Mouse (Mus musculus): Measurements from ENCODE around the gene Klk1b27. TPM values are rescaled to one million over a fixed set of nuclear protein-coding genes. Genes with fewer than 3 reads are reported as not detected.
"Not testable (repeated sequence)": the region's sequence is repeated elsewhere in the genome, so short reads cannot be mapped to it uniquely, and the experiment has no call there.

The Klk1b27 gene
- not detected in 2 replicates for polyA plus RNA-seq (2015; fragmentation: Nextera tagmentation; extraction: Ambion mirVana)

DNA sequence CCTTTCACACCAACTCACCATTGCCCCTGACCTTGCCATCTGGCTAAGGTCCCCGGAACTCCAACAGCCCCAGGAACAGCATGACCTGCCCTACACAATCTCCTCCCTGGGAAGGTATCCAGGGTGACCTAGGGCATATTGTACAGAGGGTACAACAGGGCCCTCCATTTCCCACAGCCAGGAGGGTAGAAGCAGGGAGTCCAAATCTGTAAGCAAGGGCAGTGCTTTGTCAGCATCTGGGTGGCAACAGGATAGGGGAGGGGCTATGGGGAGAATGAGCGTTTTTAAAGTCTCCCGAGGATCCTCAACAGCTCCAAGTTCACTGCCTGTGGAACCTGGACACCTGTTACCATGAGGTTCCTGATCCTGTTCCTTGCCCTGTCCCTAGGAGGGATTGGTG, at the start of gene Klk1b27:
Gene Klk1b27, plus strand, starts transcription at position 301 of the 400 bp plus-strand sequence.
- not testable (repeated sequence) for H3K4me3 ChIP-seq (ENCODE audit: low read depth, low read length); H3K4me2 ChIP-seq (ENCODE audit: low read length); H3K27me3 ChIP-seq (ENCODE audit: control insufficient read depth, insufficient read depth, low read depth, low read length); H3K4me1 ChIP-seq (ENCODE audit: control insufficient read depth, insufficient read depth, low read length); H3K9ac ChIP-seq (ENCODE audit: low read depth, low read length); H3K27ac ChIP-seq (ENCODE audit: low read length); H3K36me3 ChIP-seq (ENCODE audit: control insufficient read depth, insufficient read depth, low read length); ATAC-seq; H3K9me3 ChIP-seq (replicated peaks; ENCODE audit: control insufficient read depth, low read length, poor library complexity, severe bottlenecking)
- WGBS, result 70% methylated on average over 3 of the region's 3 CpGs

DNA sequence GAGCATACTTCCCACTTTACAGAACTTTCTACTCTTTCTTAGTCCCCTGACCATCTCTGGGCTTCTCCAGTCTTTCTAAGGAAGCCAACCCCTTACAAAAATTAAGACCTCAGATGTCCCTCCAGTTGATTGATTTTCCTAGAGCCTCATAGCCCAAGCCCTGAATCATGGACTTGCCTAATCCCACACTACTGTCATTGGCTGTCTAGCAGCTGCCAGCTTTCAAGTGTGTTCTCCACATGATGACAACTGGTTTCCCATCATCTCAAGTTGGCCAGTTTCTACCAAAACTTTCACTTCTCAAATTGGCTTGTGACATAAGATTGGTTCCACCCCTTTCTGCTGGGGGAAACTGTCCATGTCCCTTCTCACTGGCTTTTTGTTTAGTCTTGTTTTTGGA, 47.2 kb upstream of the Klk1b27 start:
- no peak for ATAC-seq
- Histone ChIP-seq H3K36me3 (ENCODE audit: control insufficient read depth, insufficient read depth, low read length) (no peaks in the 10 kb centered on the region), H3K4me3 (ENCODE audit: low read depth, low read length) (no peak overlapping the region), H3K9ac (ENCODE audit: low read depth, low read length) (no peak overlapping the region), H3K27ac (ENCODE audit: low read length) (no peak overlapping the region), H3K9me3 (replicated peaks; ENCODE audit: control insufficient read depth, low read length, poor library complexity, severe bottlenecking) (no peaks in the 10 kb centered on the region), H3K4me2 (ENCODE audit: low read length) (no peak overlapping the region), H3K27me3 (ENCODE audit: control insufficient read depth, insufficient read depth, low read depth, low read length) (no peaks in the 10 kb centered on the region), H3K4me1 (ENCODE audit: control insufficient read depth, insufficient read depth, low read length) (no peaks in the 10 kb centered on the region)

DNA sequence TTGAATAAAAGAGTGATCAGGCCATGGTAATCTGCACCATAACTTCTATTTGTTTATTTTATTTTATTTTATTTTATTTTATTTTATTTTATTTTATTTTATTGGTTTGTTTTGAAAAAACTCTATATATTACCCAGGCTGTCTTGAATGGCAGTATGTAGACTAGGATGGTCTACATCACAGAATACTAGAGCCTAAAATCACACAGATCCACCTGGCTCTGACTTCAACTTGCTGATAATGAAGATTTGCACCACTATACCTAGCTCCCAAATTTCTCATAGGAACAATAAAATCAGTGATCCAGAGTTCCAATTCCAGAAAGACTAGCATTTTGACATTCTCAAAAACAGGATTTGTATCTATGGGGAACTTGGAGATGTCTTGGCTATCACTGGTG, 40.2 kb upstream of the Klk1b27 start, which contains the start of gene Klk1b26:
Gene Klk1b26, plus strand, starts transcription at position 301 of the 400 bp plus-strand sequence.
- not testable (repeated sequence) for H3K4me2 ChIP-seq (ENCODE audit: low read length); H3K36me3 ChIP-seq (ENCODE audit: control insufficient read depth, insufficient read depth, low read length); H3K9me3 ChIP-seq (replicated peaks; ENCODE audit: control insufficient read depth, low read length, poor library complexity, severe bottlenecking); H3K4me1 ChIP-seq (ENCODE audit: control insufficient read depth, insufficient read depth, low read length); ATAC-seq; H3K27me3 ChIP-seq (ENCODE audit: control insufficient read depth, insufficient read depth, low read depth, low read length); H3K27ac ChIP-seq (ENCODE audit: low read length); H3K4me3 ChIP-seq (ENCODE audit: low read depth, low read length); H3K9ac ChIP-seq (ENCODE audit: low read depth, low read length)

DNA sequence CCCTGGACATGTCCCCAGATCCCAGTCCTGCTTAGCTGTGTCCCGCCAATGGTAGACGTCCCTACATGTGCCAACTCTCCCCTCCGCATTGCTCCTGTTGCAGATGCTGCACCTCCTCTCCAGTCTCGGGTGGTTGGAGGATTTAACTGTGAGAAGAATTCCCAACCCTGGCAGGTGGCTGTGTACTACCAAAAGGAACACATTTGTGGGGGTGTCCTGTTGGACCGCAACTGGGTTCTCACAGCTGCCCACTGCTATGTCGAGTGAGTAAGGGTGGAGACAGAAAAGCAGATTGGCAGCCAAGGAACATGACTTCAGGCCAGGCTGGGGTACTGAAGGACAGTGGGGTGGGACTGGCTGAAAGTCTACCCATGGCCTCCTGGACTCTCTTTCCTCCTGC, 37.4 kb upstream of the Klk1b27 start:
- H3K9me3 ChIP-seq (replicated peaks; ENCODE audit: control insufficient read depth, low read length, poor library complexity, severe bottlenecking); H3K4me3 ChIP-seq (ENCODE audit: low read depth, low read length); H3K4me2 ChIP-seq (ENCODE audit: low read length); H3K27ac ChIP-seq (ENCODE audit: low read length); H3K4me1 ChIP-seq (ENCODE audit: control insufficient read depth, insufficient read depth, low read length); H3K36me3 ChIP-seq (ENCODE audit: control insufficient read depth, insufficient read depth, low read length); H3K27me3 ChIP-seq (ENCODE audit: control insufficient read depth, insufficient read depth, low read depth, low read length); H3K9ac ChIP-seq (ENCODE audit: low read depth, low read length); ATAC-seq: not testable (repeated sequence)
- 83% methylated on average over 6 of the region's 6 CpGs for WGBS

DNA sequence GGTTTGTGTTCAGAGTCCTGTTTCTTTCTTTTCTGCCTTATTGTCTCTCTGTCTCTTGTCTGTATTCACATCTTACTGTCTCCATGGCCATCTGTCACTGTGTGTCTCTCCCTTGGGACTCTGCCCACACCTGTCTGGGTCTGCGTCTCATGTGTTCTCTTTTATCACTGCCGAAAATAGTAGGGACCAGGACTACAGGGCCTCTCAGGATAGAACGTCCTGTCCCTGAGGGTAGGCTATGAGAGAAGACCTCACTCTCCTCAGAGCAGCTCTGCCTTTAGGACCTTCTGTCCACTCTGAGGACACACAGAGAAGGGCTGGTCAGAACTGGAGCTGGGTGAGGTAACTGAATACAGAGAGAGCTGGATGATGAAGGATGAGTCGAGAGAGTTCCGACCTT, 37.0 kb upstream of the Klk1b27 start:
- no peak for ATAC-seq
- WGBS, result 91% methylated on average over 5 of the region's 5 CpGs

DNA sequence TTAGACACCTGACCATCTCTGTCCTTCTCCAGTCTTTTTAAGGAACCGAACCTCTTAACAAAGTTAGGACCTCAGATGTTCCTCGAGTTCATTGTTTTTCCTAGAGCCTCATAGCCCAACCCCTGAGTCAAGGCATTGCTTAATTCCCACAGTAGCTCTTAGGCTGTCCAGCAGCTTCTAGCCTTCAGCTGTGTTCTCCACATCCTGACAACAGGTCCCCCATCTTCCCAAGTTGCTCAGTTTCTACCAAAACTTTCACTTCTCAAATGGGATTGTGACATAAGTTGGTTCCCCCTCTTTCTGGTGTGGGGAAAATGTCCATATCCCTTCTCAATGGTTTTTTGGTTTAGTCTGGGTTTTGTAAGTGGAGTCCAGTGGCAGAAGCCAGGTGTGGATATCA, 20.0 kb downstream of the Klk1b27 start:
- WGBS, result 73% methylated on average over 2 of the region's 2 CpGs

More for the DNA sequence above, 37.0 kb upstream of the Klk1b27 start:
- no peaks in the 10 kb centered on the region for H3K27me3 ChIP-seq (ENCODE audit: control insufficient read depth, insufficient read depth, low read depth, low read length)
- H3K27ac ChIP-seq (ENCODE audit: low read length), result no peak overlapping the region
- H3K36me3 ChIP-seq (ENCODE audit: control insufficient read depth, insufficient read depth, low read length), result no peaks in the 10 kb centered on the region
- no peak overlapping the region for H3K9ac ChIP-seq (ENCODE audit: low read depth, low read length)
- H3K4me3 ChIP-seq (ENCODE audit: low read depth, low read length), result no peak overlapping the region
- no peaks in the 10 kb centered on the region for H3K4me1 ChIP-seq (ENCODE audit: control insufficient read depth, insufficient read depth, low read length)
- H3K9me3 ChIP-seq (replicated peaks; ENCODE audit: control insufficient read depth, low read length, poor library complexity, severe bottlenecking), result no peaks in the 10 kb centered on the region
- no peak overlapping the region for H3K4me2 ChIP-seq (ENCODE audit: low read length)

DNA sequence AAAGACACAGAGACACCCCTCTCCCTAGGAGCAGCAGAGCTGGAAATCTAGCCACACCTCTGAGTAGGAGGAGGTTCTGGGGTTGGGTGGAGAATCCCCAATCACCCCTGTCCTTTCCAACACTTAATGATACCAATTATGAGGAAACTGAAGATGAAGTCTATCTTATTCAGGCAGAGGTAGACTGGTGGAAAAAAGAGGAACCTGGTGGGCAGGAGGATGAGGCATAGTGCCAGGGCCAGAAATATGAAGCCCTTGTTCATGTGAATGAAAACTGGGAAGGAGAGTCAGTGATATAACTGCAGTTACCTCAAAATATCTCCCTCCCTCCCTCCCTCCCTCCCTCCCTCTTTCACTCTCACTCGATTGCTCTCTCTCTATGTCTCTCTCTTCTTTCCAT, 25.6 kb downstream of the Klk1b27 start:
- no peaks in the 10 kb centered on the region for H3K27me3 ChIP-seq (ENCODE audit: control insufficient read depth, insufficient read depth, low read depth, low read length)
- H3K9ac ChIP-seq (ENCODE audit: low read depth, low read length), result no peak overlapping the region
- ATAC-seq, result no peak
- H3K4me2 ChIP-seq (ENCODE audit: low read length), result no peak overlapping the region
- H3K4me1 ChIP-seq (ENCODE audit: control insufficient read depth, insufficient read depth, low read length), result no peaks in the 10 kb centered on the region
- no peaks in the 10 kb centered on the region for H3K36me3 ChIP-seq (ENCODE audit: control insufficient read depth, insufficient read depth, low read length)
- peaks cover under 1% of the 10 kb centered on the region; the same call in 1 of the 2 replicates for H3K9me3 ChIP-seq (replicated peaks; ENCODE audit: control insufficient read depth, low read length, poor library complexity, severe bottlenecking)
- H3K4me3 ChIP-seq (ENCODE audit: low read depth, low read length), result no peak overlapping the region
- H3K27ac ChIP-seq (ENCODE audit: low read length), result no peak overlapping the region
- 67% methylated on average over 1 of the region's 1 CpGs for WGBS

More for the DNA sequence above, 20.0 kb downstream of the Klk1b27 start:
- Histone ChIP-seq H3K9me3 (replicated peaks; ENCODE audit: control insufficient read depth, low read length, poor library complexity, severe bottlenecking) (no peaks in the 10 kb centered on the region), H3K27me3 (ENCODE audit: control insufficient read depth, insufficient read depth, low read depth, low read length) (no peaks in the 10 kb centered on the region), H3K4me1 (ENCODE audit: control insufficient read depth, insufficient read depth, low read length) (no peaks in the 10 kb centered on the region), H3K27ac (ENCODE audit: low read length) (no peak overlapping the region), H3K9ac (ENCODE audit: low read depth, low read length) (no peak overlapping the region), H3K4me2 (ENCODE audit: low read length) (no peak overlapping the region), H3K4me3 (ENCODE audit: low read depth, low read length) (no peak overlapping the region), H3K36me3 (ENCODE audit: control insufficient read depth, insufficient read depth, low read length) (no peaks in the 10 kb centered on the region)
- ATAC-seq, result no peak

DNA sequence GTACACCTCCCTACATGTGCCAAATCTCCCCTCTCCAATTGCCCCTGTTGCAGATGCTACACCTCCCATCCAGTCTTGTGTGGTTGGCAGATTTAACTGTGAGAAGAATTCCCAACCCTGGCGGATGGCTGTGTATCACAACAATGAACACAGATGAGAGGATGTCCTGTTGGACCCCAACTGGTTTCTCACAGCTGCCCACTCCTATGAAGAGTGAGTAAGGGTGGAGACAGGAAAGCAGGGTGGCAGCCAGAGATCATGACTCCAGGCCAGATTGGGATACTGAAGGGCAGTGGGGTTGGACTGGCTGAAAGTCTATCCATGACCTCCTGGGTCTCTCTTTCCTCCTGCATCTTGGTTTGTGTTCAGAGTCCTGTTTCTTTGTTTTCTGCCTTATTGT, 44.0 kb downstream of the Klk1b27 start:
- 96% methylated on average over 1 of the region's 1 CpGs for WGBS
- no peak for ATAC-seq
- H3K36me3 ChIP-seq (ENCODE audit: control insufficient read depth, insufficient read depth, low read length), result no peaks in the 10 kb centered on the region
- H3K4me3 ChIP-seq (ENCODE audit: low read depth, low read length), result no peak overlapping the region
- H3K27ac ChIP-seq (ENCODE audit: low read length), result no peak overlapping the region
- no peaks in the 10 kb centered on the region for H3K27me3 ChIP-seq (ENCODE audit: control insufficient read depth, insufficient read depth, low read depth, low read length)
- H3K4me2 ChIP-seq (ENCODE audit: low read length), result no peak overlapping the region
- no peaks in the 10 kb centered on the region for H3K9me3 ChIP-seq (replicated peaks; ENCODE audit: control insufficient read depth, low read length, poor library complexity, severe bottlenecking)
- H3K4me1 ChIP-seq (ENCODE audit: control insufficient read depth, insufficient read depth, low read length), result no peaks in the 10 kb centered on the region
- no peak overlapping the region for H3K9ac ChIP-seq (ENCODE audit: low read depth, low read length)

DNA sequence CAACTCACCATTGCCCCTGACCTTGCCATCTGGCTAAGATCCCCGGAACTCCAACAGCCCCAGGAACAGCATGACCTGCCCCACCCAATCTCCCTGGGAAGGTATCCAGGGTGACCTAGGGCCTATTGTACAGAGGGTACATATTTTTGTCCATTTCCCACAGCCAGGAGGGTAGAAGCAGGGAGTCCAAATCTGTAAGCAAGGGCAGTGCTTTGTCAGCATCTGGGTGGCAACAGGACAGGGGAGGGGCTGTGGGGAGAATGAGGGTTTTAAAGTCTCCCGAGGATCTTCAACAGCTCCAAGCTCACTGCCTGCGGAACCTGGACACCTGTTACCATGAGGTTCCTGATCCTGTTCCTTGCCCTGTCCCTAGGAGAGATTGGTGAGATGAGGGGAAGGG, 49.9 kb downstream of the Klk1b27 start, which contains the start of gene Klk1b21:
Gene Klk1b21, plus strand, starts transcription at position 301 of the 400 bp plus-strand sequence.
- not testable (repeated sequence) for H3K4me2 ChIP-seq (ENCODE audit: low read length); H3K27me3 ChIP-seq (ENCODE audit: control insufficient read depth, insufficient read depth, low read depth, low read length)
- 83% methylated on average over 3 of the region's 3 CpGs for WGBS

More for the DNA sequence above, 49.9 kb downstream of the Klk1b27 start, which contains the start of gene Klk1b21:
- not testable (repeated sequence) for ATAC-seq; H3K9me3 ChIP-seq (replicated peaks; ENCODE audit: control insufficient read depth, low read length, poor library complexity, severe bottlenecking); H3K4me3 ChIP-seq (ENCODE audit: low read depth, low read length); H3K9ac ChIP-seq (ENCODE audit: low read depth, low read length); H3K4me1 ChIP-seq (ENCODE audit: control insufficient read depth, insufficient read depth, low read length); H3K27ac ChIP-seq (ENCODE audit: low read length); H3K36me3 ChIP-seq (ENCODE audit: control insufficient read depth, insufficient read depth, low read length)

Data from midbrain, embryonic 16.5 days (tissue).